Mouse (Mus musculus) E14TG2a.4 (cell line): ENCODE measurements around the gene Smg5.
A peak's percentile ranks its signal among the peaks of the same experiment; 100 is the strongest.
"Not testable (repeated sequence)": the region's sequence is repeated elsewhere in the genome, so short reads cannot be mapped to it uniquely, and the experiment has no call there.

Experiments
- H3K27me3 ChIP-seq: 2 replicates; pipeline ENCODE4 v1.6.1; 2014; ENCODE audit warnings: low read length, control low read depth; ENCODE audit not compliant: insufficient read depth
- H3K36me3 ChIP-seq: 2 replicates; pipeline ENCODE4 v1.6.1; 2014; ENCODE audit warnings: low read length, control low read depth; ENCODE audit not compliant: insufficient read depth
- H3K4me1 ChIP-seq: replicated peaks from 2 replicates; pipeline ENCODE4 v1.6.1; 2014; ENCODE audit warnings: low read depth, low read length, control low read depth
- H3K4me3 ChIP-seq: replicated peaks from 2 replicates; pipeline ENCODE4 v1.5.1; 2014; ENCODE audit warnings: mild to moderate bottlenecking, low read length
- H3K9me3 ChIP-seq: 2 replicates; pipeline ENCODE4 v1.6.1; 2014; ENCODE audit warnings: low read length, control low read depth
- CTCF ChIP-seq: conservative IDR thresholded peaks from 2 replicates; pipeline ENCODE4 v1.5.1; 2014; ENCODE audit warnings: low read length
- NANOG ChIP-seq: IDR thresholded peaks from 2 replicates; pipeline ENCODE4 v1.6.1; 2014; ENCODE audit warnings: borderline replicate concordance, low read length, mixed read lengths
- POU5F1 ChIP-seq: IDR thresholded peaks from 2 replicates; pipeline ENCODE4 v1.6.1; 2014; ENCODE audit warnings: low read length, borderline replicate concordance

Gene Smg5

GRCm38 (mm10) chr3:88336058-88337013, at the start of gene Smg5, which contains the start of gene Tmem79:
Gene Smg5 (plus strand): TSS chr3:88336260.
Gene Tmem79 (minus strand): TSS chr3:88336148.
- peaks cover 41% of the 10 kb centered on the region for H3K36me3 ChIP-seq
- peaks cover 14% of the 10 kb centered on the region for H3K27me3 ChIP-seq
- TF ChIP-seq CTCF, result no peak
- TF ChIP-seq POU5F1, result no peak
- peak; percentile 40; the same call in 1 of the 2 replicates for TF ChIP-seq NANOG
- H3K4me3 ChIP-seq, result peak within 1 kb of the TSS; percentile 93
- peaks cover 71% of the 10 kb centered on the region for H3K4me1 ChIP-seq
- no peaks in the 10 kb centered on the region for H3K9me3 ChIP-seq

- H3K36me3 ChIP-seq, result peaks cover 48% of the 10 kb centered on the region
- H3K9me3 ChIP-seq, result peaks cover 18% of the 10 kb centered on the region
- no peaks in the 10 kb centered on the region for H3K27me3 ChIP-seq
- no peak within 1 kb of the TSS for H3K4me3 ChIP-seq
- no peak for TF ChIP-seq CTCF
- no peak for TF ChIP-seq POU5F1
- TF ChIP-seq NANOG, result no peak
- peaks cover 63% of the 10 kb centered on the region for H3K4me1 ChIP-seq
Observed at GRCm38 (mm10) chr3:88287110-88287509, 49.0 kb upstream of the Smg5 start, which contains the start of gene Gm38392. Gene Gm38392 (minus strand): TSS chr3:88287210.

- Histone ChIP-seq H3K9me3 (peaks cover 18% of the 10 kb centered on the region), H3K4me1 (peaks cover 57% of the 10 kb centered on the region)
- TF ChIP-seq NANOG, result peak; percentile 12; the same call in 1 of the 2 replicates
Observed at GRCm38 (mm10) chr3:88288133-88288713, 47.8 kb upstream of the Smg5 start.

GRCm38 (mm10) chr3:88291970-88292369, 44.1 kb upstream of the Smg5 start:
- Histone ChIP-seq H3K36me3 (peaks cover 41% of the 10 kb centered on the region), H3K9me3 (no peaks in the 10 kb centered on the region), H3K27me3 (no peaks in the 10 kb centered on the region), H3K4me3 (no peak overlapping the region), H3K4me1 (peaks cover 68% of the 10 kb centered on the region)
- TF ChIP-seq NANOG (no peak), POU5F1 (no peak), CTCF (peak; percentile 53)

More at GRCm38 (mm10) chr3:88288133-88288713, 47.8 kb upstream of the Smg5 start:
- H3K27me3 ChIP-seq, H3K4me3 ChIP-seq: not testable (repeated sequence)
- peaks cover 48% of the 10 kb centered on the region for H3K36me3 ChIP-seq

DNA sequence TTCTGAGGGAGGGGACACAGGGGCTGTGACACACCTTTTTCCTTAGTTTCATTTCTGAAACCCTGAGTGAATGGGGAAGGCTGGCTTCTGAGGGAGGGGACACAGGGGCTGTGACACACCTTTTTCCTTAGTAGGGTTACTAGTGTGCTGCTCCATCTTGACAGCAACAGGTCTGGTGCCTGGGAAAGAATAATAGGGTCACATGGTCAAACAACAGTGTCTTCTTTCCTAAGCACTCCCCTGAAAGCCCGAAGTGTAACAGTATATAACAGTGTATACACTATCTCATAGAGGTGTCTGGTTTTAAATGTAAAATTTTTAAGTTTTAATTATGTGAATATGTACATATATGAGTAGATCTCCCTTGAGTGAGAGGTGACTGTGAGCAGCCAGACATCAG, 40.8 kb upstream of the Smg5 start:
- H3K4me3 ChIP-seq, result peak overlapping the region; percentile 98
- H3K27me3 ChIP-seq, H3K9me3 ChIP-seq: not testable (repeated sequence)
- peaks cover 63% of the 10 kb centered on the region for H3K4me1 ChIP-seq
- H3K36me3 ChIP-seq, result peaks cover 48% of the 10 kb centered on the region

DNA sequence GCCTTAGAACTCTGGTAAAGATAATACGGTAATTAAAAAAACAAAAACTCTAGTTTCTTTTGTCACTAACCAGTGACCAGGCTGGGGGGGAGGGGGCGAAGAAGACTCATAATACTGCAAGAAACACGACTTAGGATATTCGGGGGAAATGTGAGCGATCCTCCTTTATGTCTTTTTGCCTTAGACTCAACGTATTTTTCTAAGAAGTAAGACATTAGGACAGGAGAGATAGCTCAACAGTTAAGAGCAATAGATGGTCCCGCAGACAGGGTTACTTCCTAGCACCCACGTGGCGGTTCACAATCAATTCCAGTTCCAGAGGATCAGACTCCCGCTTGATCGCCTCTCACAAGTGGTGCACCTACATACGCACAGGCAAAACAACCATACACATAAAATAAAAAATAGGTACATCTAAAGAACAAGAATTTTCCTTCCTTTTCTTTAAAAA, 39.9 kb upstream of the Smg5 start:
- Histone ChIP-seq H3K4me1 (peaks cover 68% of the 10 kb centered on the region), H3K4me3 (peak overlapping the region; percentile 98), H3K9me3 (no peaks in the 10 kb centered on the region), H3K27me3 (no peaks in the 10 kb centered on the region), H3K36me3 (peaks cover 51% of the 10 kb centered on the region)
- no peak for TF ChIP-seq CTCF
- TF ChIP-seq POU5F1, result no peak
- TF ChIP-seq NANOG, result no peak

DNA sequence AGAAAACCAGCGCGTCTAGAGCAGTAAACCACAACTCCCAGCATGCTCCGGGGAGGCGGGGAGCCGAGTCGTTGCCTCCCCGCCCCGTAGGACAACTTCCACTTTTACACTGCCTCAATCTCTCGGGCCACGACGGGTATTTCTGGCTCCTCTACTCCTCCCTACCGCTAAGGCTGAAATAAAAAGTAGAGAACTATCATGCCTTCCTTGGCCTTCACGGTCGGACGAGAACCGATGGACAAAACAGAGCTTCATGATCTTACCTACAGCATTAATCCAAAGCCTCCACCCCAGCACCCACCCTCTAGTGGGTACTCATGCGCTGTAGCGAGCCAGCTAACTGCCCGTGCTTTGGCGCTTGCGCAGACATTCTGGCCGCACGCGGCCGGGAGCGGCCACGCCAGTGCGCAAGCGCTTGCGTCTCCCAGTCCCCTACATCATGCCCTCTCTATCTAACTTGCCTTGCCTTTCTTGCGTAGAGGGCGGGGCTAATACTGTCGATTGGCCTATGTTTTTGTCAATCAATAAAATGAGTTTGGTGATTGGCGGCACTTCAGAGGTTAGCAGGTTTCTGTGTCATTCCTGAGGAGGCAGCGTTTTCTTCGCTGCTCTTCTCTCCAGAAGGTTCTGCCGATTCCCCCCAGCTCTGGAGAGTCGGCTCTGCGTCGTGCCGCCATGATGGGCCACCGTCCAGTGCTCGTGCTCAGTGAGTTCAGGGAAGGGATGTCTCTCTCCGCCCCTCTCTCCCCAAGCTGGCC, 39.3 kb upstream of the Smg5 start, which contains the start of the genes Tsacc and Cct3:
TSS of gene Tsacc (minus strand) at position 439 of the 758 bp plus-strand sequence.
TSS of gene Cct3 (plus strand) at position 556 of the 758 bp plus-strand sequence.
- H3K4me3 ChIP-seq, result peak within 1 kb of the TSS; percentile 98
- peaks cover 53% of the 10 kb centered on the region for H3K36me3 ChIP-seq
- TF ChIP-seq CTCF, result no peak
- no peak for TF ChIP-seq NANOG
- no peak for TF ChIP-seq POU5F1
- H3K9me3 ChIP-seq, result no peaks in the 10 kb centered on the region
- H3K4me1 ChIP-seq, result peaks cover 67% of the 10 kb centered on the region
- no peaks in the 10 kb centered on the region for H3K27me3 ChIP-seq

DNA sequence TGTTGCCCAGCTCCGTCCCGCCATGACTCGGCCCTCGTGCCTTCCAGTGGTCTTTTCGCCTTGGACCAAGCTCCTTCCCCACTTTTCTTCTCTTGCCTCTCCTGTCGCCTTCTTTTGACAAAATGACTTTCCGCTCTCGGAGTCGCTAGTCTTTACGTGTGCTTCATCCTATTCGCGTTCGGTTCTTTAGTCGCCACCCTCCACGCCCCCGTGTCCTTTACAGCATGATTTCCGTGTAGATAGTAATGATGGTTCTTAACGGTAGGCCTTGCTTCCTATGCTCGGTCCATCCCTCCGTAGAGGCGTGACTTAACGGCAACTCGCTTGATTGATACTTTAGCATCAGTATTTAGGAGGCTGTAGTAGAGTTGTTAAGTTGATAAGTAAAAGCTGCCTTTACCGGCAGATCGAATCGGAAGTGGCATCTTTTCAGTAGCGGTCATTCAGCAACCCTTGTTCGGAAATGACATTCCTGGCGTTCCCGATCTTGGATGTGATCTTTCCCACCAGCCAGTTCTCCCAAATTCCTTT, 38.7 kb upstream of the Smg5 start:
- no peak for TF ChIP-seq CTCF
- TF ChIP-seq NANOG, result no peak
- TF ChIP-seq POU5F1, result no peak

More for the DNA sequence above, 38.7 kb upstream of the Smg5 start:
- Histone ChIP-seq H3K36me3 (peaks cover 60% of the 10 kb centered on the region), H3K4me1 (peaks cover 62% of the 10 kb centered on the region), H3K27me3 (no peaks in the 10 kb centered on the region), H3K9me3 (no peaks in the 10 kb centered on the region), H3K4me3 (peak overlapping the region; percentile 98)
